Mouse (Mus musculus): ENCODE results near the gene Zfp518a.
A peak's percentile ranks its signal among the peaks of the same experiment; 100 is the strongest.

Gene Zfp518a

DNA sequence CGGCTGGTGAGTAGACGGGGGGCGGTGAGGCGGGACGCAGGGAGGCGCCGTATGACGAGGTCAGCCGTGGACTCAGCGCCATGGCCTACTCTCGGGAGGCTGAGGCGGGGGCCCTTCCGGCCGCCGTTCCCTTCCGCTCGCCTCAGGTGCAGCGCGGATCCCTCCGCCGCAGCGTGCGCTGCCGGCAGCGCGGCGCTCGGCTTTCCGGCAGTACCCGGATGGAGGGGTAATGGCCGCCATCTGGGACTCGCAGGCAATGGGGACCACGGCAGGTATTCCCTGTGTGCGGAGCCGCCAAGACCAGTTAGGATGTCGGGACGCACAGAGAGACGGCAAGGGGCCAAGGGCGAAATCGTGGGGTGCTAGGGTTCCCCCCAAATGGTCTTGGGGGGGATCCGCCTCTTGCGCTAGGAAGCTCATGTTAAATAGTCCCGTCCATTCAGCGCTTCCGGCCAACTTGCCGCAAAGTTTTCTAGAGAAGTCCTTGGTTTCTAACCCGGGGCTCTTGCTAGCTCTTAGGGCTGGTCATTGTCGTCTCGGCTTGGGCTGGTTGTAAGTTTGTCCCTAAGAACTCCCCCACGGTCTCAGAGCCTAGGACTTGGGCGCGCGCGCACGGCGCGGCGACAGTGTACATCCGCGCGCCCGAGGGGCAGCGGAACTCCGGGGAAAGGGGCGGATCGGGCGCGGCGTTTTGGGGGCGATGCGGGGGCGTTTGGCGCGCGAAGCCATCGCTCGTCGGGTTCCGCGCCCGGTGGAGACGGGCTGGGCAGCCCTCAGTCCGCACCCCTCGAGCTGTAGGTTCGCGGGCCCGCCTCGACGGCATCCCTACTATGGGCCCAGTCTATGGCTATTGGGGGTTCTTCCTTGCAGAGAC lies at the start of gene Zfp518a:
Gene Zfp518a, plus strand, starts transcription at position 187 of the 874 bp plus-strand sequence.
- no peak for DNase-seq (ENCODE audit: low spot score)

- no peak for DNase-seq (ENCODE audit: low spot score)
Observed at GRCm38 (mm10) chr19:40844731-40845130, 49.8 kb upstream of the Zfp518a start.

DNA sequence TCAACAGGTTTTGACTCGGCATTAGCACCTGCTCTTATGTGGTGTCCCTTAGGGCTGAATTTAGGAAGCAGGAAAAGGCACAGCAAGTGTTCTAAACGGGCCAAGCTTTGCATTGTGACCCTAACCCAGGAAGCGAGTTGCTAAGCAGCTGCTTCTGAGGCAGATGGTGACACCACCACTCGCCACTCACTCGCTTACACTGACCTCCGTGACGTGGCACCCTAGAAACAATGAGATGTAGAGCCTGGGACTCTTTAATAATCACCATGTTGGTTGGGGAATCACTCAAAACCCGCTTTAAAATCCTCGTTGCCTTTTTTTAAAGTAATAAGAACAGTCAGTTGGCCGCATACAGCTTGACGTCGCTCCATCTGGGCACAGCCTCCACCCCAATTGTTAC lies 45.1 kb upstream of the Zfp518a start:
- DNase-seq (ENCODE audit: low spot score), result no peak

GRCm38 (mm10) chr19:40859555-40859954 lies 35.0 kb upstream of the Zfp518a start:
- peak; percentile 83 for DNase-seq (ENCODE audit: low spot score)

- peak; percentile 14 for DNase-seq (ENCODE audit: low spot score)
Observed at GRCm38 (mm10) chr19:40868284-40868683, 26.2 kb upstream of the Zfp518a start.

GRCm38 (mm10) chr19:40869425-40870105 lies 24.9 kb upstream of the Zfp518a start:
- no peak for DNase-seq (ENCODE audit: low spot score)

DNA sequence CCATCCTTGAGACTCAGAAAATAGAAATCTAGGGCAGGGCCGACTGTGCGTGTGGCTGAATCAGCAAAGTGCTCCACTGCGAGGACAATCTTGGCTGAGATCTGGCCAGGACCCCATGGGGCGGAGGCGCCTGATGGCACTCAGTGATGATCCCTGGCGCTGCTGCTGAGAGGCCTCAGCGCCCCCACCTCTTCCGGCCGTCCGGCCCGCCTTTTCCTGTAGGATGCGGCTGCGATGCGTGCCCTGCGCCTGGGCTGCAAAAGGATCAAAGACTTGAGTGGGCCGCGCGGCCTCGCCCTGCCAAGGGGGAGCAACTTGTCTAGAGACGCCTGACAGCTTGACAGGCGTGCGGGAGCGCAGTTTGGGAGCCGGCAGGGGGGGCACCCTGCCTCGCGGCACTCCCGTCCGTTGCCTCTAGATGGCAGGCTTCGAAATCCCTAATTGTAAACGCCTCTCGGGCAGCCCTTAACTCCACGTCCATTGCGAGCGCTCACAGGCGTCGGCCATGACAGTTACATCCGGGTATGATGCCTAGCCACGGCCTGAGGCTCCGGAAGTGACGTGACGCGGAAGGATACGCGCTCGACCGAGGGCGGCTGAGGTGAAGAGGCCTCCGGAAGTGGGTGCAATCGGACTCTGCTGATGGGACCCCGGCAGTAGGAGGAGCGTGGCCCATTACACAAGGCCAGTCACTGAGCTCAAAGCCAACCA lies 21.4 kb upstream of the Zfp518a start:
- no peak for DNase-seq (ENCODE audit: low spot score)

GRCm38 (mm10) chr19:40881700-40882099 lies 12.8 kb upstream of the Zfp518a start:
- no peak for DNase-seq (ENCODE audit: low spot score)

GRCm38 (mm10) chr19:40888887-40889286 lies 5.6 kb upstream of the Zfp518a start:
- DNase-seq (ENCODE audit: low spot score), result no peak

DNA sequence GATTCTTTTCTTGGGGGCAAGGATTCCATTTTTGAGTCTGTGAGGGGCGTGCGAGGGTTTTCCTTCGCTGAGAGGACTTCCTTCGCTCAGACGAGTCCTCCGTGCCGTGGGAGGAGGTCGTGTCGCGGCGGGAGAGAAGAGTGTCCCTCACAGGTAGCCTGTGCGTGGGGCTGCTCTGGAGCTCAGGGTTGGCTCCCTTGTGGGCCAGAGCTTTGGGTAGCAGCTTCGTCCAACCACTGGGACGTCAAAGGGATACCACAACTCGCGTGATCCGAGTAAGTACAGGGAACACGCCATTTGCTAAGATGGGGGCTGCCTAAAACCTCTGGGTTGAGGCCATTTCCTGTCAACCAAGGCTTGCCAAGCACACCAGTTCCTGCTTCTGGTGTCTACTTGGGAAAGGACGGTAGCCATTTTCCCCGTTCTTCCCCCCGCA lies 416 bp upstream of the Zfp518a start:
- no peak for DNase-seq (ENCODE audit: low spot score)

DNA sequence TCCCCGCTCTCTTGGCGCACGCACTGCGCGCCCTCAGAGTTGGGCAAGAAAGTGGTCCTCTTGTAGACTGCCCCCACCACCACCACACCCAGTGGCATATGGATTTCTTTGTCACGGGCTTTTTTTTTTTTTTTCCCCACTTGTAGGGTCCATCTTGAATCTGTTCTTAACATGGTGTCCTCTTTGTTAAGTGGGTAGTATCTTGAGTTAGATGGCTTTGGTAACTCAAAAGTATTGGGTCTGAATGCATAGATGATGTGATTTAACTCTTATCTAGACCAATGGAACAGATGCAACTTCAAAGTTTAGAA lies 843 bp downstream of the Zfp518a start:
- no peak for DNase-seq (ENCODE audit: low spot score)

DNA sequence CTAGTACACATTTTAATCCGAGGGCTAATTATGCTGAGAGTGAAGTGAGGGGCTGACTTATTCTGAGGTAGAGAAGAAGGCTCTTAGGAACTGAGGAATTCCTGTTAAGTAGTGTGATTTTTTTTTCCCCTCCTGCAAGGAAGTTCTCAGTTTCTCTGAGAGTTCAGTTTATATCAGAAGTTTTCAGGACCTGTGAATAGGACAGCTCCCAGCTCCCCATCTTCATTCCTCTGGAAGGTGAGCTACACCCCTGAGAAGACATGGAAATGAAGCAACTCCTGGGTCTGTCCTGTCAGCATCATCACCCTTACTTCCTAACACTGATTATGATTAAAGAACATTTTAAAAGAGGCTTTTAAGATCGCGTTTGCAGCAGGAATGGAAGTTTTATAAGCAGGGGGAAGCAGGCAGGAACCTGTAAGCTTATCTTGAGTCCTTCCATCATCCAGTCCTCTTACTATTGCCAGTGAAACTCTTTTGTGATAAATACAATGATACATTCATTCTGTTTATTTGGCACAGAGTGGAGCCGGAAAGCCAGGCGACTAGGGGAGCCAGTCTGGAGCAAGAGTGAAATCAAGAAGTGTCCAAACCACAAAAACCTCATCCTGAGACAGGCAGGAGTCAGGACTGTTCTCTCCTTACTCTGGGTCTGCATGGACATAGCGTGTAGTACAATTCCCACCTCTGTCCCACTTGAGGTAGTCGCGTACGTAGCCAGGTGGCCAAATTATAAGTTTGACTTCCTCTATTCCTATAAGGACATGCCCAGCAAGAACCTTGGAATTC lies 37.3 kb downstream of the Zfp518a start:
- DNase-seq (ENCODE audit: low spot score), result no peak

- DNase-seq (ENCODE audit: low spot score), result no peak
Observed at GRCm38 (mm10) chr19:40935376-40935775, 40.9 kb downstream of the Zfp518a start.

- no peak for DNase-seq (ENCODE audit: low spot score)
Observed at GRCm38 (mm10) chr19:40936038-40936437, 41.5 kb downstream of the Zfp518a start.

DNA sequence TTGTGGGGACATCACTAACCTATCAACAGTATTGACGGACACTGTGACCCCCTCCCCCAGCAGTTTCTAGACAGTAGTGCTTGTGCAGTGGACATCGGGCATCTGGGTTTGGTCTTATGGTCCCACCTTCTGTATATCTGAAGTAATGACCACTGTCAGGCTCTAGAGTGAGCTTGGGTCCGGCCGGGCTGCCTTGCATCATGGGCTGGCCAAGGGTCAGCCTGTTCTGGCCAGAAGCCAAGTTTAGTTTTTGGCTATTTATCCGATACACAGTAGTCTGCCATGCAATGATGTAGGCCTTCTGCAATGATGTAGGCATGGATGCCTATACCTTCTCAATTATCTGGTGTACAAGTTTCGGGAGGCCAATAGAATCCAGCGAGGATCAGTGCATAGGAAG lies 49.0 kb downstream of the Zfp518a start:
- no peak for DNase-seq (ENCODE audit: low spot score)

- DNase-seq (ENCODE audit: low spot score), result no peak
Observed at GRCm38 (mm10) chr19:40946937-40947577, 52.6 kb downstream of the Zfp518a start.

- DNase-seq (ENCODE audit: low spot score), result no peak
Observed at GRCm38 (mm10) chr19:40958981-40959380, 64.5 kb downstream of the Zfp518a start.

GRCm38 (mm10) chr19:40962988-40963387 lies 68.5 kb downstream of the Zfp518a start:
- no peak for DNase-seq (ENCODE audit: low spot score)

DNA sequence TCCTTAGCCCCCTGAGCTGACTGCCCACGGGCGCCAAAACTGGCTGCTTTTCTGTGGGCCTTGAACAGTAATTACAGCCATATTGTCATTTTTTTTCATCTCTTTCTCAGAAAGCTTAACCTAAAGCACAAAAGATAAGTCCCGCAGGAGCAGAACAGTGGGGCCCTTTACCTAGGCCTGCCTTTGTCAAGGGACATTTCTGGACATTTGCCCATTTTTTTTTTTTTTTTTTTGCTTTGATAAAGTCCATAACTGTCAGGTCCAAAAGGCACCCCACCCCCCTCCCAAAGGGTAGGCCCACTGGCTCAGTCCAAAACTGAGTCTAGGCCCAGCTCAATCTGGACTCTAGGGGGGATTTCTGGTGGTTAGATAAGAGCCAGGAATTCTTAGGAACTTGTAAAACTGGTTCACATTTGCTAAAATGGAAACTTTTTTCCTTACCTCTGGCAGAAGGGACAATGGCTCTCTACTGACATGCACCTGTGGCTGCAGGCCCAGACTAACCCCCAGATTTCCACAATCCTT lies 69.9 kb downstream of the Zfp518a start:
- DNase-seq (ENCODE audit: low spot score), result no peak

DNA sequence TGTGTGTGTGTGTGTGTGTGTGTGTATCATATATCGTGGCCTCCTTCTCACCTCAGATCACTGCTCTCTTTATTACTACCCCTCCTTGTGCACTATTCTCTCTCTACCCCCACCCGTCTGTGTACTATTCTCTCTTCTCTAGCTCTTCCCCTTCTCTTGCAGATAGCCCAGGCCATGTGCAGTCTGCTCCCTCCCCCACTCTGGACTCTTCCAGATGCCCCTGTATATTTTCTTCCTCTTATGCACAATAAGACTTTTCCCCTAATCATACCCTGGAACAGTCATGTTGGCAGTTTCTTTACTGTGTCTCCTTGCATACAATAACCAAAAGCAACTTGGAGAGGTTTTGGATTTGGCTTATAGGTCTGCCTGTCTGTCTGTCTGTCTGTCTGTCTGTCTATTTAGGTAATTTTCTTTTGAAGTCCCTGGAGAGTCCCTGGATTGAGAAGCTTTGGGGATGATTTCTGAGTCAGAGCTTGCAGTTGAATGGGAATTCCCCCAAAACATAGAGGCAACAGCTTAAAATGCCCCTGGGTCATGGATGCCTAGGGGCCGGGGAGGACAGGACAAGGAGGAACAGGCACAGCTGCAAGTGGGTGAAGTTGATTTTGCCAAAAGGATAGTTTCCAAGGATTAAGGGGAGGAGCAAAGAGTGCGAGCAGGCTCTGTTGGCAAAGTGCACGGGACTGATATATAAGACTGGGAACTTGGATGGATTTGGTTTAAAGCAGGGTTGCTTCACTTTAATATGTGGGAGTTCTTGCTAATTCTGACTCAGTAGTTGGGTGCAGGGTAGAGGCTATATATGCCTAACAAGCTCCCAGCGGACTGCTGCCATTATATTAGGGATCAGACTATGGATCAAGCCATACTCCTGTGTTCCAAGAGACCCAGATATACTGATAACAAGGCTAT lies 70.7 kb downstream of the Zfp518a start:
- DNase-seq (ENCODE audit: low spot score), result peak; percentile 11
